Mouse (Mus musculus): ENCODE results near the gene Adig. TPM values are rescaled to one million over a fixed set of nuclear protein-coding genes. Genes with fewer than 3 reads are reported as not detected.
A peak's percentile ranks its signal among the peaks of the same experiment; 100 is the strongest.

The Adig gene
- polyA plus RNA-seq, 1 experiment from 2014 or later, result 2.3 TPM

- DNase-seq (ENCODE audit: low spot score) (peak; percentile 75), ATAC-seq (ENCODE audit: low FRiP score, low TSS enrichment) (peak; percentile 91)
- H3K9ac ChIP-seq (ENCODE audit: low read length), result peak within 1 kb of the TSS; percentile 18; the same call in 1 of the 2 replicates
- H3K4me3 ChIP-seq (ENCODE audit: low read depth, low read length), result 0 out of 2 replicates have a peak within 1 kb of the TSS, but pooled peaks have one; percentile 4
- TF ChIP-seq EP300 (optimal IDR thresholded peaks at IDR 0.05), result no peak
- no peak for TF ChIP-seq CTCF (IDR thresholded peaks at IDR 0.05; ENCODE audit: low read depth)
- H3K27ac ChIP-seq (replicated peaks), result peak within 1 kb of the TSS; percentile 85
- H3K4me1 ChIP-seq (replicated peaks; ENCODE audit: control insufficient read depth, insufficient read depth), result no peaks in the 10 kb centered on the region
- H3K9me3 ChIP-seq (ENCODE audit: control insufficient read depth, low read length), result no peaks in the 10 kb centered on the region
- H3K36me3 ChIP-seq (ENCODE audit: control insufficient read depth, insufficient read depth, low read length), result no peaks in the 10 kb centered on the region
- H3K27me3 ChIP-seq (ENCODE audit: control insufficient read depth, insufficient read depth, low read length), result no peaks in the 10 kb centered on the region
- H3K4me2 ChIP-seq (replicated peaks; ENCODE audit: low read depth), result no peak within 1 kb of the TSS
- 64% methylated on average over 10 of the region's 10 CpGs for WGBS
These were observed 10.1 kb downstream of the Adig start, which contains the start of gene Arhgap40 for GRCm38 (mm10) chr2:158512528-158512927. TSS of gene Arhgap40 (plus strand) at chr2:158512796.

GRCm38 (mm10) chr2:158513821-158514336, 11.5 kb downstream of the Adig start:
- Histone ChIP-seq H3K4me1 (replicated peaks; ENCODE audit: control insufficient read depth, insufficient read depth) (no peaks in the 10 kb centered on the region), H3K36me3 (ENCODE audit: control insufficient read depth, insufficient read depth, low read length) (no peaks in the 10 kb centered on the region), H3K27ac (replicated peaks) (no peak overlapping the region), H3K9ac (ENCODE audit: low read length) (no peak overlapping the region), H3K4me3 (ENCODE audit: low read depth, low read length) (no peak overlapping the region), H3K27me3 (ENCODE audit: control insufficient read depth, insufficient read depth, low read length) (no peaks in the 10 kb centered on the region), H3K9me3 (ENCODE audit: control insufficient read depth, low read length) (no peaks in the 10 kb centered on the region), H3K4me2 (replicated peaks; ENCODE audit: low read depth) (no peak overlapping the region)
- TF ChIP-seq CTCF (IDR thresholded peaks at IDR 0.05; ENCODE audit: low read depth) (no peak), EP300 (optimal IDR thresholded peaks at IDR 0.05) (no peak)
- WGBS, result 67% methylated on average over 12 of the region's 12 CpGs
- ATAC-seq (ENCODE audit: low FRiP score, low TSS enrichment) (no peak), DNase-seq (ENCODE audit: low spot score) (peak; percentile 10)

GRCm38 (mm10) chr2:158518583-158518982, 16.2 kb downstream of the Adig start:
- WGBS, result 48% methylated on average over 6 of the region's 6 CpGs
- no peak overlapping the region for H3K4me2 ChIP-seq (replicated peaks; ENCODE audit: low read depth)
- no peak for DNase-seq (ENCODE audit: low spot score)
- no peak overlapping the region for H3K9ac ChIP-seq (ENCODE audit: low read length)
- H3K4me1 ChIP-seq (replicated peaks; ENCODE audit: control insufficient read depth, insufficient read depth), result no peaks in the 10 kb centered on the region
- no peaks in the 10 kb centered on the region for H3K36me3 ChIP-seq (ENCODE audit: control insufficient read depth, insufficient read depth, low read length)
- no peaks in the 10 kb centered on the region for H3K9me3 ChIP-seq (ENCODE audit: control insufficient read depth, low read length)
- ATAC-seq (ENCODE audit: low FRiP score, low TSS enrichment), result peak; percentile 15; the same call in 1 of the 2 replicates
- H3K27ac ChIP-seq (replicated peaks), result 0 out of 2 replicates have a peak overlapping the region, but pooled peaks have one; percentile 18
- TF ChIP-seq EP300 (optimal IDR thresholded peaks at IDR 0.05) (no peak), CTCF (IDR thresholded peaks at IDR 0.05; ENCODE audit: low read depth) (no peak)
- H3K4me3 ChIP-seq (ENCODE audit: low read depth, low read length), result no peak overlapping the region
- H3K27me3 ChIP-seq (ENCODE audit: control insufficient read depth, insufficient read depth, low read length), result no peaks in the 10 kb centered on the region

GRCm38 (mm10) chr2:158519071-158519470, 16.7 kb downstream of the Adig start:
- ATAC-seq (ENCODE audit: low FRiP score, low TSS enrichment) (no peak), DNase-seq (ENCODE audit: low spot score) (no peak)
- TF ChIP-seq EP300 (optimal IDR thresholded peaks at IDR 0.05) (no peak), CTCF (IDR thresholded peaks at IDR 0.05; ENCODE audit: low read depth) (no peak)
- Histone ChIP-seq H3K27ac (replicated peaks) (0 out of 2 replicates have a peak overlapping the region, but pooled peaks have one; percentile 18), H3K9ac (ENCODE audit: low read length) (no peak overlapping the region), H3K27me3 (ENCODE audit: control insufficient read depth, insufficient read depth, low read length) (no peaks in the 10 kb centered on the region), H3K4me2 (replicated peaks; ENCODE audit: low read depth) (no peak overlapping the region), H3K4me3 (ENCODE audit: low read depth, low read length) (no peak overlapping the region), H3K4me1 (replicated peaks; ENCODE audit: control insufficient read depth, insufficient read depth) (no peaks in the 10 kb centered on the region), H3K36me3 (ENCODE audit: control insufficient read depth, insufficient read depth, low read length) (no peaks in the 10 kb centered on the region), H3K9me3 (ENCODE audit: control insufficient read depth, low read length) (no peaks in the 10 kb centered on the region)
- WGBS, result 57% methylated on average over 11 of the region's 11 CpGs

- Histone ChIP-seq H3K9ac (ENCODE audit: low read length) (no peak overlapping the region), H3K4me2 (replicated peaks; ENCODE audit: low read depth) (no peak overlapping the region), H3K4me3 (ENCODE audit: low read depth, low read length) (no peak overlapping the region), H3K4me1 (replicated peaks; ENCODE audit: control insufficient read depth, insufficient read depth) (no peaks in the 10 kb centered on the region), H3K9me3 (ENCODE audit: control insufficient read depth, low read length) (no peaks in the 10 kb centered on the region), H3K36me3 (ENCODE audit: control insufficient read depth, insufficient read depth, low read length) (no peaks in the 10 kb centered on the region), H3K27me3 (ENCODE audit: control insufficient read depth, insufficient read depth, low read length) (no peaks in the 10 kb centered on the region), H3K27ac (replicated peaks) (no peak overlapping the region)
- DNase-seq (ENCODE audit: low spot score) (no peak), ATAC-seq (ENCODE audit: low FRiP score, low TSS enrichment) (no peak)
- 75% methylated on average over 6 of the region's 6 CpGs for WGBS
- no peak for TF ChIP-seq CTCF (IDR thresholded peaks at IDR 0.05; ENCODE audit: low read depth)
These were observed 17.4 kb downstream of the Adig start for GRCm38 (mm10) chr2:158519800-158520199.

GRCm38 (mm10) chr2:158523060-158523459, 20.6 kb downstream of the Adig start:
- 63% methylated on average over 8 of the region's 8 CpGs for WGBS
- Histone ChIP-seq H3K4me2 (replicated peaks; ENCODE audit: low read depth) (no peak overlapping the region), H3K4me3 (ENCODE audit: low read depth, low read length) (no peak overlapping the region), H3K9me3 (ENCODE audit: control insufficient read depth, low read length) (no peaks in the 10 kb centered on the region), H3K36me3 (ENCODE audit: control insufficient read depth, insufficient read depth, low read length) (no peaks in the 10 kb centered on the region), H3K9ac (ENCODE audit: low read length) (no peak overlapping the region), H3K4me1 (replicated peaks; ENCODE audit: control insufficient read depth, insufficient read depth) (no peaks in the 10 kb centered on the region), H3K27ac (replicated peaks) (peak overlapping the region; percentile 36; the same call in 1 of the 2 replicates), H3K27me3 (ENCODE audit: control insufficient read depth, insufficient read depth, low read length) (no peaks in the 10 kb centered on the region)
- DNase-seq (ENCODE audit: low spot score) (peak; percentile 63), ATAC-seq (ENCODE audit: low FRiP score, low TSS enrichment) (peak; percentile 63)
- TF ChIP-seq EP300 (optimal IDR thresholded peaks at IDR 0.05), result no peak
- no peak for TF ChIP-seq CTCF (IDR thresholded peaks at IDR 0.05; ENCODE audit: low read depth)
